Mouse (Mus musculus) forebrain, embryonic 15.5 days (tissue): ENCODE data around the gene Evi5l. TPM values are rescaled to one million over a fixed set of nuclear protein-coding genes. Genes with fewer than 3 reads are reported as not detected.

ENCODE experiments used
- ATAC-seq: fragments of 200-750 bp; cut with Nextera tagmentation; replicated peaks from 2 replicates; pipeline ENCODE4 v1.8.0; 2017; ENCODE audit warnings: mild to moderate bottlenecking, moderate TSS enrichment, moderate library complexity
- H3K27ac ChIP-seq: fragments of 300-500 bp; sonication (generic); replicated peaks from 2 replicates; pipeline ENCODE4 v1.5.1; 2015; ENCODE audit warnings: mild to moderate bottlenecking, inconsistent platforms
- H3K27me3 ChIP-seq: fragments of 300-500 bp; sonication (generic); 2 replicates; pipeline ENCODE4 v1.6.1; 2015; ENCODE audit warnings: inconsistent platforms
- H3K36me3 ChIP-seq: fragments of 300-500 bp; sonication (generic); 2 replicates; pipeline ENCODE4 v1.6.1; 2015; ENCODE audit warnings: mild to moderate bottlenecking, inconsistent platforms
- H3K4me1 ChIP-seq: fragments of 300-500 bp; sonication (generic); 2 replicates; pipeline ENCODE4 v1.6.1; 2015; ENCODE audit warnings: inconsistent platforms
- H3K4me2 ChIP-seq: fragments of 300-500 bp; sonication (generic); replicated peaks from 2 replicates; pipeline ENCODE4 v1.6.1; 2015; ENCODE audit warnings: mild to moderate bottlenecking, inconsistent platforms
- H3K4me3 ChIP-seq: fragments of 300-500 bp; sonication (generic); 2 replicates; pipeline ENCODE4 v1.5.1; 2015; ENCODE audit warnings: mild to moderate bottlenecking, inconsistent platforms
- H3K9ac ChIP-seq: fragments of 300-500 bp; sonication (generic); replicated peaks from 2 replicates; pipeline ENCODE4 v1.6.1; 2015; ENCODE audit warnings: mild to moderate bottlenecking, inconsistent platforms
- H3K9me3 ChIP-seq: fragments of 300-500 bp; sonication (generic); 2 replicates; pipeline ENCODE4 v1.6.1; 2016; ENCODE audit warnings: inconsistent platforms
- WGBS: fragments of 180-500 bp; shearing (Covaris S2); methylation state at CpG from one replicate; pipeline ENCODE4 v1.1.7; 2015; ENCODE audit warnings: mixed read lengths; 5-methylcytosine and 5-hydroxymethylcytosine counted together
- polyA plus RNA-seq: library from polyadenylated mRNA; unstranded; fragments of >200 nt; fragmentation: Nextera tagmentation; extraction: Ambion mirVana; gene quantifications from 2 replicates; pipeline ENCODE4 v1.2.1, GENCODE M21; 2015

Gene Evi5l
- polyA plus RNA-seq, 1 experiment from 2014 or later, result 98.9 TPM

GRCm38 (mm10) chr8:4227919-4228318, 61.6 kb downstream of the Evi5l start:
- no peak for ATAC-seq
- Histone ChIP-seq H3K9me3 (no peaks in the 10 kb centered on the region), H3K9ac (no peak overlapping the region), H3K4me3 (no peak overlapping the region), H3K27me3 (0 out of 2 replicates have a peak, but pooled peaks cover 7% of the 10 kb centered on the region), H3K4me2 (no peak overlapping the region), H3K27ac (no peak overlapping the region), H3K4me1 (peaks cover 7% of the 10 kb centered on the region; the same call in 1 of the 2 replicates), H3K36me3 (no peaks in the 10 kb centered on the region)
- WGBS, result 90% methylated on average over 4 of the region's 4 CpGs

GRCm38 (mm10) chr8:4229784-4230183, 63.4 kb downstream of the Evi5l start:
- H3K4me3 ChIP-seq, result no peak overlapping the region
- H3K9ac ChIP-seq, result no peak overlapping the region
- no peak overlapping the region for H3K27ac ChIP-seq
- H3K4me2 ChIP-seq, result no peak overlapping the region
- 0 out of 2 replicates have a peak, but pooled peaks cover 7% of the 10 kb centered on the region for H3K27me3 ChIP-seq
- no peaks in the 10 kb centered on the region for H3K36me3 ChIP-seq
- H3K9me3 ChIP-seq, result no peaks in the 10 kb centered on the region
- peaks cover 7% of the 10 kb centered on the region; the same call in 1 of the 2 replicates for H3K4me1 ChIP-seq
- WGBS, result 64% methylated on average over 5 of the region's 5 CpGs
- ATAC-seq, result no peak

GRCm38 (mm10) chr8:4230612-4231351, 64.4 kb downstream of the Evi5l start:
- no peaks in the 10 kb centered on the region for H3K9me3 ChIP-seq
- H3K36me3 ChIP-seq, result no peaks in the 10 kb centered on the region

GRCm38 (mm10) chr8:4237814-4238433, 71.6 kb downstream of the Evi5l start:
- peak overlapping the region; percentile 52 for H3K4me2 ChIP-seq
- H3K27me3 ChIP-seq, result no peaks in the 10 kb centered on the region
- H3K9ac ChIP-seq, result peak overlapping the region; percentile 57
- WGBS, result 18% methylated on average over 15 of the region's 15 CpGs
- H3K27ac ChIP-seq, result peak overlapping the region; percentile 91
- H3K36me3 ChIP-seq, result peaks cover 3% of the 10 kb centered on the region; the same call in 1 of the 2 replicates
- H3K4me1 ChIP-seq, result peaks cover 29% of the 10 kb centered on the region
- no peak; the same call in 1 of the 2 replicates for ATAC-seq
- H3K4me3 ChIP-seq, result peak overlapping the region; percentile 63
- no peaks in the 10 kb centered on the region for H3K9me3 ChIP-seq

More at GRCm38 (mm10) chr8:4230612-4231351, 64.4 kb downstream of the Evi5l start:
- Histone ChIP-seq H3K27ac (no peak overlapping the region), H3K4me3 (no peak overlapping the region), H3K4me2 (no peak overlapping the region), H3K9ac (no peak overlapping the region), H3K4me1 (peaks cover 7% of the 10 kb centered on the region; the same call in 1 of the 2 replicates), H3K27me3 (0 out of 2 replicates have a peak, but pooled peaks cover 6% of the 10 kb centered on the region)
- 65% methylated on average over 10 of the region's 10 CpGs for WGBS
- no peak for ATAC-seq

GRCm38 (mm10) chr8:4238434-4239192, 72.2 kb downstream of the Evi5l start, which contains the start of the genes Map2k7 and Gm49320:
TSS of gene Map2k7 (plus strand) at chr8:4238740.
TSS of gene Gm49320 (plus strand) at chr8:4238865.
- ATAC-seq, result peak; percentile 93
- H3K4me1 ChIP-seq, result peaks cover 29% of the 10 kb centered on the region
- no peaks in the 10 kb centered on the region for H3K9me3 ChIP-seq
- under 1% methylated on average over 71 of the region's 71 CpGs for WGBS
- H3K36me3 ChIP-seq, result peaks cover 9% of the 10 kb centered on the region
- H3K9ac ChIP-seq, result peak within 1 kb of the TSS; percentile 63
- peak within 1 kb of the TSS; percentile 63 for H3K4me3 ChIP-seq
- no peaks in the 10 kb centered on the region for H3K27me3 ChIP-seq
- H3K27ac ChIP-seq, result peak within 1 kb of the TSS; percentile 91
- H3K4me2 ChIP-seq, result peak within 1 kb of the TSS; percentile 80

- ATAC-seq, result peak; percentile 44
- Histone ChIP-seq H3K9ac (peak overlapping the region; percentile 63), H3K4me3 (peak overlapping the region; percentile 63), H3K36me3 (peaks cover 17% of the 10 kb centered on the region), H3K4me1 (peaks cover 29% of the 10 kb centered on the region), H3K9me3 (no peaks in the 10 kb centered on the region), H3K27ac (peak overlapping the region; percentile 91), H3K4me2 (peak overlapping the region; percentile 80), H3K27me3 (no peaks in the 10 kb centered on the region)
- 13% methylated on average over 19 of the region's 19 CpGs for WGBS
Measured at GRCm38 (mm10) chr8:4239193-4239890, 73.0 kb downstream of the Evi5l start.

GRCm38 (mm10) chr8:4245061-4245460, 78.7 kb downstream of the Evi5l start:
- Histone ChIP-seq H3K36me3 (peaks cover 55% of the 10 kb centered on the region), H3K27me3 (no peaks in the 10 kb centered on the region), H3K27ac (no peak overlapping the region), H3K9me3 (no peaks in the 10 kb centered on the region), H3K9ac (no peak overlapping the region), H3K4me3 (no peak overlapping the region), H3K4me1 (peaks cover 12% of the 10 kb centered on the region), H3K4me2 (no peak overlapping the region)
- ATAC-seq, result no peak
- WGBS, result 93% methylated on average over 5 of the region's 5 CpGs

- WGBS, result 80% methylated on average over 13 of the region's 13 CpGs
- peaks cover 55% of the 10 kb centered on the region for H3K36me3 ChIP-seq
- no peak overlapping the region for H3K27ac ChIP-seq
Measured at GRCm38 (mm10) chr8:4245737-4246136, 79.4 kb downstream of the Evi5l start.

GRCm38 (mm10) chr8:4247241-4247640, 80.9 kb downstream of the Evi5l start:
- H3K4me2 ChIP-seq, result no peak overlapping the region
- 93% methylated on average over 8 of the region's 8 CpGs for WGBS
- H3K27me3 ChIP-seq, result no peaks in the 10 kb centered on the region
- no peaks in the 10 kb centered on the region for H3K9me3 ChIP-seq
- H3K27ac ChIP-seq, result no peak overlapping the region
- peaks cover 55% of the 10 kb centered on the region for H3K36me3 ChIP-seq
- ATAC-seq, result no peak
- H3K4me3 ChIP-seq, result no peak overlapping the region
- H3K4me1 ChIP-seq, result peaks cover 8% of the 10 kb centered on the region
- H3K9ac ChIP-seq, result no peak overlapping the region

More at GRCm38 (mm10) chr8:4245737-4246136, 79.4 kb downstream of the Evi5l start:
- Histone ChIP-seq H3K27me3 (no peaks in the 10 kb centered on the region), H3K4me2 (no peak overlapping the region), H3K9me3 (no peaks in the 10 kb centered on the region), H3K9ac (no peak overlapping the region), H3K4me3 (no peak overlapping the region), H3K4me1 (peaks cover 11% of the 10 kb centered on the region)
- no peak for ATAC-seq

GRCm38 (mm10) chr8:4247951-4248540, 81.7 kb downstream of the Evi5l start, which contains the start of gene Tgfbr3l:
TSS of gene Tgfbr3l (plus strand) at chr8:4248214.
- no peak within 1 kb of the TSS for H3K9ac ChIP-seq
- no peaks in the 10 kb centered on the region for H3K27me3 ChIP-seq
- ATAC-seq, result no peak

GRCm38 (mm10) chr8:4249213-4249612, 82.8 kb downstream of the Evi5l start:
- no peak overlapping the region for H3K4me2 ChIP-seq
- no peaks in the 10 kb centered on the region for H3K9me3 ChIP-seq
- peaks cover 21% of the 10 kb centered on the region for H3K4me1 ChIP-seq
- no peak overlapping the region for H3K9ac ChIP-seq
- no peak overlapping the region for H3K27ac ChIP-seq
- no peaks in the 10 kb centered on the region for H3K27me3 ChIP-seq
- WGBS, result 22% methylated on average over 29 of the region's 29 CpGs
- no peak for ATAC-seq
- H3K4me3 ChIP-seq, result no peak overlapping the region
- H3K36me3 ChIP-seq, result peaks cover 40% of the 10 kb centered on the region

More at GRCm38 (mm10) chr8:4247951-4248540, 81.7 kb downstream of the Evi5l start, which contains the start of gene Tgfbr3l:
- peaks cover 51% of the 10 kb centered on the region for H3K36me3 ChIP-seq
- no peak within 1 kb of the TSS for H3K4me3 ChIP-seq
- no peaks in the 10 kb centered on the region for H3K9me3 ChIP-seq
- no peak within 1 kb of the TSS for H3K4me2 ChIP-seq
- peaks cover 13% of the 10 kb centered on the region for H3K4me1 ChIP-seq
- no peak within 1 kb of the TSS for H3K27ac ChIP-seq
- WGBS, result 77% methylated on average over 15 of the region's 15 CpGs
